Mouse (Mus musculus) liver, embryonic 11.5 days (tissue): Measurements from ENCODE around the gene Clnk. TPM values are rescaled to one million over a fixed set of nuclear protein-coding genes. Genes with fewer than 3 reads are reported as not detected.

Experiments
- ATAC-seq: fragments of 200-750 bp; cut with Nextera tagmentation; replicated peaks from 2 replicates; pipeline ENCODE4 v1.8.0; 2017; ENCODE audit warnings: moderate number of reproducible peaks, mild to moderate bottlenecking, moderate TSS enrichment, moderate library complexity; ENCODE audit not compliant: low FRiP score
- DNase-seq: peaks from one replicate; pipeline ENCODE4 v3.0.0-alpha.2; 2017; ENCODE audit warnings: low spot score
- H3K27ac ChIP-seq: fragments of 300-500 bp; sonication (generic); 2 replicates; pipeline ENCODE4 v1.5.1; 2014; ENCODE audit warnings: mild to moderate bottlenecking, low read depth, low read length, control low read depth
- H3K27me3 ChIP-seq: fragments of 300-500 bp; sonication (generic); replicated peaks from 2 replicates; pipeline ENCODE4 v1.6.1; 2014; ENCODE audit warnings: low read length, mixed read lengths; ENCODE audit not compliant: control insufficient read depth, insufficient read depth
- H3K36me3 ChIP-seq: fragments of 300-500 bp; sonication (generic); 2 replicates; pipeline ENCODE4 v1.6.1; 2014; ENCODE audit warnings: mild to moderate bottlenecking, low read length, moderate library complexity, mixed read lengths; ENCODE audit not compliant: control insufficient read depth, insufficient read depth
- H3K4me1 ChIP-seq: fragments of 300-500 bp; sonication (generic); replicated peaks from 2 replicates; pipeline ENCODE4 v1.6.1; 2014; ENCODE audit warnings: low read length, mixed read lengths; ENCODE audit not compliant: control insufficient read depth, insufficient read depth
- H3K4me2 ChIP-seq: fragments of 300-500 bp; sonication (generic); 2 replicates; pipeline ENCODE4 v1.6.1; 2014; ENCODE audit warnings: mild to moderate bottlenecking, control low read depth, moderate library complexity
- H3K4me3 ChIP-seq: fragments of 300-500 bp; sonication (generic); 2 replicates; pipeline ENCODE4 v1.5.1; 2014; ENCODE audit warnings: low read depth, low read length, control low read depth
- H3K9ac ChIP-seq: fragments of 300-500 bp; sonication (generic); 2 replicates; pipeline ENCODE4 v1.6.1; 2014; ENCODE audit warnings: low read depth, low read length, control low read depth
- H3K9me3 ChIP-seq: fragments of 300-500 bp; sonication (generic); 2 replicates; pipeline ENCODE4 v1.6.1; 2016; ENCODE audit warnings: low read length, inconsistent platforms, mixed read lengths; ENCODE audit not compliant: control insufficient read depth
- WGBS: fragments of 180-500 bp; shearing (Covaris S2); extraction: QIAGEN DNeasy Blood & Tissue Kit; methylation state at CpG from one replicate; pipeline ENCODE4 v1.1.7; 2014; 5-methylcytosine and 5-hydroxymethylcytosine counted together
- polyA plus RNA-seq: library from polyadenylated mRNA; unstranded; fragments of >200 nt; fragmentation: Nextera tagmentation; extraction: Ambion mirVana; gene quantifications from 2 replicates; pipeline ENCODE4 v1.2.1, GENCODE M21; 2014

Gene Clnk
- polyA plus RNA-seq, 1 experiment from 2014 or later = 0.10 TPM

GRCm38 (mm10) chr5:38839981-38840380 is 36.6 kb downstream of the Clnk start:
- H3K9me3 ChIP-seq = no peaks in the 10 kb centered on the region
- ATAC-seq (no peak), DNase-seq (no peak)
- 97% methylated on average over 1 of the region's 1 CpGs for WGBS
- H3K27me3 ChIP-seq = no peaks in the 10 kb centered on the region
- H3K4me1 ChIP-seq = no peaks in the 10 kb centered on the region
- no peak overlapping the region for H3K4me2 ChIP-seq
- H3K4me3 ChIP-seq = no peak overlapping the region
- H3K36me3 ChIP-seq = no peaks in the 10 kb centered on the region
- H3K9ac ChIP-seq = no peak overlapping the region
- no peak overlapping the region for H3K27ac ChIP-seq

DNA sequence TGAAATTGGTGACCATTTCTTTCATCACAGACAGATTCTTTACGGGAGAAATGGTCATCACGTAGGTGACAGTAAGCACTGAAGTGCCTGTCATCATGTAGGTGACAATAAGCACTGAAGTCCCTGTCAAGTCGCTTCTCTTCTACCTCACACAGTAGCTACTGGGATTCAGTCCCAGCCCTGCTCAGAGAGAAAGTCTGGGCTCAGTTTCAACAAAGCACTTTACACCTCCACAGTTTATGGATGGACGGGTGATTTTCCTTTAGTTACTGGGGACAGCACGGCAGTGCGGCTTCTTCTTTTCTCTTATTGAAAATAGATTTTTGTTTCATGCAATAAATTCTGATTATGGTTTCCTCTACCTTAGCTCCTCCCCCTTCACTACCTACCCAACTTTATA is 49.3 kb downstream of the Clnk start:
- H3K4me3 ChIP-seq = no peak overlapping the region
- no peaks in the 10 kb centered on the region for H3K27me3 ChIP-seq
- DNase-seq (no peak), ATAC-seq (no peak)
- H3K27ac ChIP-seq = no peak overlapping the region
- H3K4me2 ChIP-seq = no peak overlapping the region
- no peaks in the 10 kb centered on the region for H3K9me3 ChIP-seq
- no peaks in the 10 kb centered on the region for H3K36me3 ChIP-seq
- WGBS = 78% methylated on average over 6 of the region's 6 CpGs
- no peak overlapping the region for H3K9ac ChIP-seq
- H3K4me1 ChIP-seq = no peaks in the 10 kb centered on the region

GRCm38 (mm10) chr5:38826586-38826985 is 50.0 kb downstream of the Clnk start:
- Histone ChIP-seq H3K4me2 (no peak overlapping the region), H3K27ac (no peak overlapping the region), H3K9me3 (no peaks in the 10 kb centered on the region), H3K36me3 (no peaks in the 10 kb centered on the region), H3K27me3 (no peaks in the 10 kb centered on the region), H3K4me3 (no peak overlapping the region), H3K9ac (no peak overlapping the region), H3K4me1 (no peaks in the 10 kb centered on the region)
- WGBS = 84% methylated on average over 5 of the region's 5 CpGs
- ATAC-seq (no peak), DNase-seq (no peak)

DNA sequence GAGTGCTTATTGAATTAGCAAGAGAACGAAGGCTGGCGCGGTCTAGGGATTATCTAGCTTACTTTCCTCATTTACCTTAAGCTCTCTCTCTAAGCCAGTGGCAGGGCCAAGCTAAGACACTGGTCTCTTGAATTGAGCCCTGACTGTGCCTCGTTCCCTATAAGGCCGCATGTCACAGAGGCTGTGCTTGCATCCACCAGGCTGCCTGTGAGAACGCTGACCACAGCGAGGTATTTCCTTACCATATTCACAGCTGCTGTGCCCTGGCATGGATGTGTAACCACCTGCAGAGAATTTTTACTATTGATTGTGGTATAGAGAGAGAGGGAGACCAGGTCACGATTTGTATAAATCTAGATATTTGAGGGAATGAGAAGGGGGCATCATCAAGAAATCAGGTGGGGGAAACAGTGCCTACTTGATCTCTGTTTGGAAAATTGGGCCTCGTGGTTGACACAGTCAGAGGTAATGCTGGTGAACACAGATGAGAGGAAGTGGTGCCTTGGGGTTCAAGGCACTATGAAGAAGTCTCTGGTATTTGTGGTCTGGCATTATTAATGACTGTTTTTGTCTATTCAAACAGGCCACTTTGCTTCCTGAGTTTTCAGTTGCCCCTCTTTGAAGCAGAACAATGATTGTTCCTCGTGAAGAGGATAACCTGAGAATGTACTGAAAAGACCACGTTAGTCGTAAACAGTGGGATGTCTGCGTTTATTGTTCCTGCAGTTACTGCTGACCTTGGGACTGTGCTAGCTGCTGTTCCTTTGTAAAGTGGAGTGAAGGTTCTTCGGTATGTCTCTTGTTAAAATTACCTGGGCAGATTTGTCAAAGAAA is 52.3 kb downstream of the Clnk start:
- no peaks in the 10 kb centered on the region for H3K4me1 ChIP-seq
- H3K36me3 ChIP-seq = no peaks in the 10 kb centered on the region
- 61% methylated on average over 14 of the region's 14 CpGs for WGBS
- H3K9me3 ChIP-seq = no peaks in the 10 kb centered on the region
- ATAC-seq (no peak), DNase-seq (no peak)
- H3K27ac ChIP-seq = no peak overlapping the region
- H3K4me2 ChIP-seq = no peak overlapping the region
- H3K4me3 ChIP-seq = no peak overlapping the region
- H3K9ac ChIP-seq = no peak overlapping the region
- no peaks in the 10 kb centered on the region for H3K27me3 ChIP-seq

GRCm38 (mm10) chr5:38813391-38814109 is 63.1 kb downstream of the Clnk start:
- Histone ChIP-seq H3K4me3 (no peak overlapping the region), H3K4me1 (no peaks in the 10 kb centered on the region; the same call in 1 of the 2 replicates), H3K4me2 (no peak overlapping the region), H3K9ac (no peak overlapping the region), H3K36me3 (no peaks in the 10 kb centered on the region), H3K9me3 (no peaks in the 10 kb centered on the region), H3K27ac (no peak overlapping the region), H3K27me3 (no peaks in the 10 kb centered on the region)
- ATAC-seq = no peak
- 64% methylated on average over 9 of the region's 9 CpGs for WGBS
- no peak for DNase-seq

DNA sequence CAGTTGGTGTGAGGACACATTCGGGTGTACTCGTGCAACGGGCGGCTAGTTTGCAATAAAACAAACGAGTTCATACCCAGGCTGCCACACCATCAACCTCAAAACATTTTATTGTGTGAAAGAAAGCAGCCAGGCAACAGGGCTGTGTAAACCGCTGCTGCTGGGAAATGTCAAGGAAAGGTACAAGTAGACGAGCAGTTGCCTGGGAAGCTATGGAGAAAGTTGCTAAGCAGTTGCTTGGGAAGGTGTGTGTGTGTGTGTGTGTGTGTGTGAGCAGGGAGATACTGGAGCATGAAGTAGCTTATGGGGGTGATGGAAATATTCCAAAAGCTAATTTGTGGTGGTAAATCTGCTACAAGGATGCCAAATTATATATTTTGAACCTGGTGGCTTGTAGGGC is 63.7 kb downstream of the Clnk start:
- Histone ChIP-seq H3K4me1 (no peaks in the 10 kb centered on the region), H3K4me3 (no peak overlapping the region), H3K4me2 (no peak overlapping the region), H3K9ac (no peak overlapping the region), H3K27me3 (no peaks in the 10 kb centered on the region), H3K9me3 (no peaks in the 10 kb centered on the region), H3K27ac (no peak overlapping the region), H3K36me3 (no peaks in the 10 kb centered on the region)
- 74% methylated on average over 7 of the region's 7 CpGs for WGBS
- DNase-seq (no peak), ATAC-seq (no peak)

DNA sequence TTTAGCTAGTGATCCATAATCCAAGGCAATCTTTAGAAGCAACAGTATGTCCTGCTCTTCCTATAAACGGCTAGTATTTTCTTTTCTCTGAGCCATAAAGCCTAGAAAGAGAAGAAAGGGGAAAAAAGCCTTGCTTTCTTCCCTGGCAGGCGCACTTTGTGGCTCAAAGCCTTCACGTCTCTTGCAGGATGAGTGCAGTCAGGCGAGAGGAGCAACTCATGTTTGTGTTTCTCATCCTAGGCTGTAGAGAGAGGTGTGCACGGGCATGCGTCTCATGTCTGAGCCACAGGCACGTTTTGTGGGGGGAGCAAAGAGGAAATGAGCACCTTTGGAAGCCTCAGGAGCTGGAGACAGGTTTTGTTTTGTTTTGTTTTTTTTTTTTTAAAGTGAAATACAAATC is 64.2 kb downstream of the Clnk start:
- 70% methylated on average over 7 of the region's 7 CpGs for WGBS
- Histone ChIP-seq H3K4me2 (no peak overlapping the region), H3K27me3 (no peaks in the 10 kb centered on the region), H3K4me1 (no peaks in the 10 kb centered on the region), H3K27ac (no peak overlapping the region), H3K9me3 (no peaks in the 10 kb centered on the region), H3K4me3 (no peak overlapping the region), H3K9ac (no peak overlapping the region), H3K36me3 (no peaks in the 10 kb centered on the region)
- no peak for ATAC-seq
- no peak for DNase-seq

GRCm38 (mm10) chr5:38798910-38799309 is 77.7 kb downstream of the Clnk start:
- DNase-seq (no peak), ATAC-seq (no peak)
- Histone ChIP-seq H3K27ac (no peak overlapping the region), H3K9me3 (no peaks in the 10 kb centered on the region), H3K9ac (no peak overlapping the region), H3K36me3 (no peaks in the 10 kb centered on the region), H3K4me1 (no peaks in the 10 kb centered on the region), H3K4me2 (no peak overlapping the region), H3K27me3 (no peaks in the 10 kb centered on the region), H3K4me3 (no peak overlapping the region)
- WGBS = 81% methylated on average over 7 of the region's 7 CpGs

GRCm38 (mm10) chr5:38795139-38795538 is 81.5 kb downstream of the Clnk start:
- no peak for DNase-seq
- H3K9ac ChIP-seq = no peak overlapping the region
- H3K27ac ChIP-seq = no peak overlapping the region
- WGBS = 68% methylated on average over 11 of the region's 11 CpGs
- H3K4me2 ChIP-seq = no peak overlapping the region
- H3K4me3 ChIP-seq = no peak overlapping the region
- H3K4me1 ChIP-seq = no peaks in the 10 kb centered on the region
- ATAC-seq = no peak
- no peaks in the 10 kb centered on the region for H3K36me3 ChIP-seq
- no peaks in the 10 kb centered on the region for H3K27me3 ChIP-seq
- H3K9me3 ChIP-seq = no peaks in the 10 kb centered on the region
